Comparison of ENCODE assay signal across 26 mouse cellular contexts in genomic region chr12:54283011-54283410, GRCm38 (mm10).
DNase-seq lines count a peak whose midpoint lies in the region; ATAC-seq and TF ChIP-seq lines count a peak whose summit lies in the region.
"Had no signal": no experiment of that assay in that cellular context is flagged by ENCODE, and none has a peak within 500 bp of the region (broad histone marks: within the 10 kb centered on the region; RNA-seq: fewer than 3 reads in every experiment).

No protein-coding gene starts in this region.

- WGBS in thymus, adult 2 months, result 23% methylated on average over 1 of the region's 1 CpGs
- WGBS in limb, embryonic 10.5 days, result 89% methylated on average over 1 of the region's 1 CpGs
- WGBS in stomach, postnatal 0 days, result 93% methylated on average over 1 of the region's 1 CpGs
- WGBS in lung, adult 2 months, result 69% methylated on average over 1 of the region's 1 CpGs

- H3K27me3 ChIP-seq in thymus, adult 2 months (ENCODE audit: control insufficient read depth, insufficient read depth, low read length), result no peaks in the 10 kb centered on the region
- H3K27me3 ChIP-seq in limb, embryonic 10.5 days (ENCODE audit: low read depth, poor library complexity, severe bottlenecking), result no peaks in the 10 kb centered on the region
- H3K27me3 ChIP-seq in stomach, postnatal 0 days (ENCODE audit: control insufficient read depth, insufficient read depth, low read length), result no peaks in the 10 kb centered on the region
- H3K27me3 ChIP-seq: forebrain, embryonic 13.5 days; heart, embryonic 12.5 days; heart, embryonic 15.5 days; hindbrain, embryonic 13.5 days; Patski had no signal

- ATAC-seq in activated CD4-positive, CD25-positive, alpha-beta regulatory T cell, adult 4 months, result peak; percentile 36
- no peak for ATAC-seq in stomach, postnatal 0 days (ENCODE audit: low FRiP score, low TSS enrichment)
- ATAC-seq: forebrain, embryonic 13.5 days; forebrain, embryonic 16.5 days; hindbrain, embryonic 16.5 days had no signal

- TF ChIP-seq POLR2A in thymus, adult 2 months (IDR thresholded peaks at IDR 0.05; ENCODE audit: control insufficient read depth, extremely low read depth, insufficient read depth, low read length, poor library complexity), result no peak
- no peak for TF ChIP-seq POLR2A in lung, adult 2 months (IDR thresholded peaks at IDR 0.05; ENCODE audit: borderline replicate concordance, extremely low read depth, low read depth, low read length)

- DNase-seq in thymus, postnatal 4 days, result peak; percentile 1
- DNase-seq in thymus, adult 2 months, result no peak
- peak; percentile 21 for DNase-seq in limb, embryonic 10.5 days (ENCODE audit: low spot score)
- DNase-seq in stomach, postnatal 0 days (ENCODE audit: low spot score), result peak; percentile 8
- no peak for DNase-seq in lung, adult 2 months
- DNase-seq in ovary, postnatal 10 days (ENCODE audit: low spot score), result no peak
- DNase-seq in lung, postnatal 10 days, result no peak
- DNase-seq: adrenal gland, adult 8-10 months; adrenal gland, postnatal 25 days; cerebellum, adult 11-12 months; cerebellum, adult 8-10 months; cerebellum, postnatal 10 days; cerebellum, postnatal 36 days; gastrocnemius, postnatal 14 days; heart, postnatal 10 days; heart, postnatal 36 days had no signal

- H3K9me3 ChIP-seq in limb, embryonic 10.5 days (replicated peaks), result no peaks in the 10 kb centered on the region
- H3K9me3 ChIP-seq in stomach, postnatal 0 days (ENCODE audit: control insufficient read depth, low read length), result no peaks in the 10 kb centered on the region
- H3K9me3 ChIP-seq: forebrain, embryonic 10.5 days; forebrain, embryonic 13.5 days; heart, embryonic 12.5 days; heart, embryonic 15.5 days; hindbrain, embryonic 10.5 days; hindbrain, embryonic 13.5 days had no signal

- no peaks in the 10 kb centered on the region for H3K36me3 ChIP-seq in thymus, adult 2 months (ENCODE audit: control insufficient read depth, insufficient read depth, low read length)
- H3K36me3 ChIP-seq in limb, embryonic 10.5 days, result no peaks in the 10 kb centered on the region
- H3K36me3 ChIP-seq in stomach, postnatal 0 days (ENCODE audit: control insufficient read depth, insufficient read depth, low read length), result no peaks in the 10 kb centered on the region
- H3K36me3 ChIP-seq: forebrain, embryonic 10.5 days; heart, embryonic 12.5 days; heart, embryonic 15.5 days; hindbrain, embryonic 10.5 days; hindbrain, embryonic 13.5 days had no signal

- H3K9ac ChIP-seq in stomach, postnatal 0 days (ENCODE audit: low read length), result no peak overlapping the region
- H3K9ac ChIP-seq: forebrain, embryonic 13.5 days; heart, embryonic 12.5 days; heart, embryonic 15.5 days; hindbrain, embryonic 13.5 days had no signal

- no peak for TF ChIP-seq CTCF in thymus, adult 2 months (IDR thresholded peaks at IDR 0.05; ENCODE audit: borderline replicate concordance, control insufficient read depth, extremely low read depth, insufficient read depth, low read length, poor library complexity)
- TF ChIP-seq CTCF in stomach, postnatal 0 days (IDR thresholded peaks at IDR 0.05; ENCODE audit: low read depth), result no peak
- TF ChIP-seq CTCF in lung, adult 2 months (IDR thresholded peaks at IDR 0.05; ENCODE audit: insufficient read depth, low read length), result no peak

- no peak overlapping the region for H3K27ac ChIP-seq in thymus, adult 2 months (ENCODE audit: control insufficient read depth, insufficient read depth, low read length)
- no peak overlapping the region for H3K27ac ChIP-seq in limb, embryonic 10.5 days
- no peak overlapping the region for H3K27ac ChIP-seq in stomach, postnatal 0 days (replicated peaks)
- H3K27ac ChIP-seq: forebrain, embryonic 13.5 days; hindbrain, embryonic 13.5 days had no signal

- no peak overlapping the region for H3K4me3 ChIP-seq in thymus, adult 2 months (ENCODE audit: control insufficient read depth, insufficient read depth, low read length)
- H3K4me3 ChIP-seq in limb, embryonic 10.5 days, result no peak overlapping the region
- H3K4me3 ChIP-seq in stomach, postnatal 0 days (ENCODE audit: low read depth, low read length), result no peak overlapping the region
- H3K4me3 ChIP-seq in lung, adult 2 months (replicated peaks; ENCODE audit: extremely low read depth, low read depth, low read length), result no peak overlapping the region
- H3K4me3 ChIP-seq: forebrain, embryonic 10.5 days; forebrain, embryonic 13.5 days; heart, embryonic 12.5 days; heart, embryonic 15.5 days; hindbrain, embryonic 10.5 days; hindbrain, embryonic 13.5 days had no signal

- H3K4me2 ChIP-seq in stomach, postnatal 0 days (replicated peaks; ENCODE audit: low read depth), result no peak overlapping the region
- H3K4me2 ChIP-seq: forebrain, embryonic 13.5 days; heart, embryonic 12.5 days; heart, embryonic 15.5 days; hindbrain, embryonic 13.5 days had no signal

- H3K4me1 ChIP-seq in thymus, adult 2 months (replicated peaks; ENCODE audit: control insufficient read depth, insufficient read depth, low read length), result peaks cover 21% of the 10 kb centered on the region
- H3K4me1 ChIP-seq in limb, embryonic 10.5 days, result peaks cover 26% of the 10 kb centered on the region
- no peaks in the 10 kb centered on the region; the same call in 1 of the 2 replicates for H3K4me1 ChIP-seq in stomach, postnatal 0 days (replicated peaks; ENCODE audit: control insufficient read depth, insufficient read depth)
- H3K4me1 ChIP-seq in lung, adult 2 months (ENCODE audit: control insufficient read depth, insufficient read depth, low read length), result no peaks in the 10 kb centered on the region; the same call in 1 of the 2 replicates

- no peak for TF ChIP-seq EP300 in stomach, postnatal 0 days (optimal IDR thresholded peaks at IDR 0.05)

Comparison
In these comparisons a context has a peak if more than half of its experiments do, and no peak if none do; other contexts are left out.
1. DNase-seq: peak in thymus, postnatal 4 days (single experiment), limb, embryonic 10.5 days (single experiment) and stomach, postnatal 0 days (single experiment); none in thymus, adult 2 months (single experiment), lung, adult 2 months (single experiment), ovary, postnatal 10 days (single experiment) and lung, postnatal 10 days (single experiment).